Mouse (Mus musculus) hindlimb bud, embryonic 11.5 days (tissue): ENCODE results near the gene Cabp4.
A peak's percentile ranks its signal among the peaks of the same experiment; 100 is the strongest.

Experiments
- DNase-seq: peaks from one replicate; pipeline ENCODE4 v3.0.0-alpha.2; 2012; ENCODE audit warnings: low read depth, low spot score; ENCODE audit errors: extremely low spot score

Cabp4 gene

GRCm38 (mm10) chr19:4143759-4144268 is at the start of gene Cabp4:
Gene Cabp4 (minus strand): TSS chr19:4144033.
- DNase-seq: no peak

DNA sequence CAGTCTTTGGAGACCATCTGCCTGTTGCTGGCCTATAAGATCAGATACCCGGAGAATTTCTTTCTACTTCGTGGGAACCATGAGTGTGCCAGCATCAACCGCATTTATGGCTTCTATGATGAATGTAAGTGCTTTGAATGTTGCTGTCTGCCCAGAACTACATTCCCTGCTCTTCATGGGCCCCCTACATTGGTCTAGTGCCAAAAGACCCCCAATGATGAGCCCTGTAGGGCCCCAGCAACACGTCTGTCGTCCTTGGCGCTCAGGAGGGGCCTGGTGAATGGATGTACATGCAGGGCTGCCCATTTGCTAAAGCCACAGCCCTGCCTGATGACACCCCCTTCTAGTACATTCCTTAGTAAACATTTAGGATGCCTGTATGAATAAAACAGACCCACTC is 49.3 kb upstream of the Cabp4 start:
- DNase-seq: no peak

GRCm38 (mm10) chr19:4192251-4192985 is 48.6 kb upstream of the Cabp4 start:
- DNase-seq: no peak

- peak; percentile 77 for DNase-seq
These were observed 47.9 kb upstream of the Cabp4 start, which contains the start of gene Ppp1ca for GRCm38 (mm10) chr19:4191528-4192250. Gene Ppp1ca (plus strand): TSS chr19:4192065.

DNA sequence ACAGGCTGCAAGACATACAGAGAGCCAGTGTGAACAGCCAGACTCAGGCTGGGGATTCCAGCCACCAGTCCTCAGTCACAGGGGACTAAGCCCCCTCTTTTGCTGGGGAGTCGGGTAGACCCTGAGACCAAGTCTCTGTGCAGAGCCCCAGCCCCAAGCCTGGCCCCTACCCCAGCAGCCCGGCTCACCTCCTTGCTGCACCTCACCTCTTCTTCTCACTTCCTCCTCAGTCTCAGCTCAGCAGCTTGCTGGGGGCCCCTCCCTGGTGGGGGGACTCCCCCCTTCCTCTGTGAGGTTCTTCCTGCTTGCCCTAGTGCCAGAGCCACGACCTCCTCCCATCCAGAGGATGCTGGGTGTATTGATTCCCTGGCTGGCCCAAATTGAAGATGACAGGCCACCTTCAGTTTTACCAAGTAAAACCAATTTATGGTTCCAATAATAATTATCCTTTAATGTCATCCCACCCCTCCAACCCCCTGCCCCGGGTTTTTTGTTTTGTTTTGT is 47.0 kb upstream of the Cabp4 start, which contains the start of gene Tbc1d10c:
TSS of gene Tbc1d10c (minus strand) at position 454 of the 504 bp plus-strand sequence.
- no peak for DNase-seq

DNA sequence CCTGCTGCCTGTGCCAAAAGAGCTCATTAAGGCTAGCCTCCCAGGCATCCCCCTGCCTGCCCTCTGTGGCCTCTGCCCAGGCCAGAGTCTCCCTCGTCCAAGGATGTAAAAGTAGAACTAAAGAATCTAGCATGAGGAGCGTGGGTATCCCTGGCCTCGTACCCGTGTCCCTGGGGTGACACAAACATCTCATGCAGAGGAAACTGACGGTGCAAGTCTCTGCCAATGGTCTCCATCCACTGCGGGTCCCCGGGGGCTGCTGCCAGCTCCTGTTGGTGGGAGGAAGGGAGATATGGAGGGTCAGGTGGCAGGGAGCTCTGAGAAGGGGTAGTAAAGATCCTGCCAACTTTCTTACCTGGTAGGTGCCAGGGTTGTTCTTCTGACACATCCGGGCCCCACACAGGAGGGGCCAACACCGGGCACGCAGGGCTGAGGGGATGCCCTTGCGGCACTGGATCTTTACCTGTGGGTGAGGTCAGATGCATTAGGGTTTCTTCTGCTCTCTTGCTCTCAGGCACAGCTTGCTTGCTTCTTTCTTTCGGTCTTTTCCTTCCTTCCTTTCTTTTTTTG is 45.3 kb upstream of the Cabp4 start:
- DNase-seq: no peak

GRCm38 (mm10) chr19:4187303-4187702 is 43.5 kb upstream of the Cabp4 start:
- no peak for DNase-seq

GRCm38 (mm10) chr19:4184976-4185975 is 41.4 kb upstream of the Cabp4 start:
- DNase-seq: no peak

GRCm38 (mm10) chr19:4183689-4184088 is 39.9 kb upstream of the Cabp4 start:
- no peak for DNase-seq

DNA sequence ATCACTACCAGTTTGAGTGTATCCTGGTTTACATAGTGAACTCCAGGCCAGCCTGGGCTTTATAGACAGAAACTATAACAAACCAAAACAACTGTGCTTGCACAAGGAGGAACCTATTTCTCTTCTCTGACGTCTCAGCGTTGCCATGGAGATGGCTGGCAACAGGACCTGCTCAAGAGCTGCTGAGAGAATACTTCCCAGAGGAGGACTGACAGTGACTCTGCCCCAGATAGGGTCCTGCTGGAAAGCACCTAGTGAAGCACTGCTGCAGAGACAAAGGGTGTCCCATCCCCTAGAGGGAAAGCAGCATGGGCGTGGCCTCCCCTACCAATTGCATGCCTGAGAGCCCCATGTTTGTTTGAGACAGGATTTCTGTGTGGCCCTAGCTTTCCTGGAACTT is 38.1 kb upstream of the Cabp4 start:
- DNase-seq: no peak

DNA sequence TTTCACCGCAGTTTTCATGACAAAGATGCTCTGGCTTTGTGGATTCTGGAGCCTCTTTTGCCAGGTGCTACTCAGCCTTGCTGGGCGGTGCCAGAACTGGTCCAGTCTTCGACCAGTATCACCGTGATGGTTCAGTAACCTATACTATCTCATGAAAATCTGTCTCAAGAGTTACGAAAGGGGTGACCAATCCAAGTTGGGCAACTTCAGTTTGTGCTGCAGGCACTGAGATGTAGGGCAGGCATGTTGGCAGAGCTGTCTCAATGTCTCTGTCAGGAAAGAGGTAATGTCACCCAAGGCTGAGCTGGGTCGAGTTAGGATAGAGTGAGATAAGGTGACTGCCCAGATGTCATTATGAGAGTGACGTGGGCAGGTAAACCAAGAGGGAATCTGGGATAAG is 36.6 kb upstream of the Cabp4 start:
- DNase-seq: no peak

DNA sequence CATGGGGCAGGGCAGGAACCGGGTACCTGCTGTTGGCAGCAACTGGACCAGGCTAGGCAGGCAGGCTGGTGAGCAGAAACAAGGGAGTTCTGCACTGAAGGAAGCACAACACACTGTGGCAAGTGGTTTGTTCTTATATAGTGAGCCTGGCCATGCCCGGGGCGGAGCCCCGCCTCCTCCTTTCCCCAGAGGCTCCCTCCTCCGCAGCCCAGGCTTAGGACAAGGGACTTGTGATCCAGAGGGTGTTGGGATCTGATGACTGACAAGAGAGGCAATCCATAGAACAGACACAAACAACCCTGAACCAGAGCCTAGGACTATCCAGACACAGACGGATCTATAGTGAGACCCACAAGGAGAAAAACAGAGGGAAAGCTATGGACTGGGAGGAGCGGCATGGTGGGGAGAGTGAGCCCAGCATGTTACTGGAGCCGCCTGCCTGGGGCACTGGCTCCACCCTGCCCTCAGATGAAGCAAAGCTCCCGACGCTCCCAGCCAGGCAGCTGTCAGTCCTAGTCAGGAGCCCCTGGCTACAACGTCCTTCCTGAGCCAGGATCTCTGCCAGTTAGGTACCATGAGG is 31.6 kb upstream of the Cabp4 start, which contains the start of gene Carns1:
TSS of gene Carns1 (minus strand) at position 112 of the 580 bp plus-strand sequence.
- DNase-seq: no peak

- DNase-seq: no peak
These were observed 29.1 kb upstream of the Cabp4 start for GRCm38 (mm10) chr19:4172925-4173324.

- DNase-seq: no peak
These were observed 27.8 kb upstream of the Cabp4 start for GRCm38 (mm10) chr19:4171393-4172290.

GRCm38 (mm10) chr19:4170723-4171392 is 27.0 kb upstream of the Cabp4 start:
- no peak for DNase-seq

- DNase-seq: no peak
These were observed 26.0 kb upstream of the Cabp4 start for GRCm38 (mm10) chr19:4169810-4170209.

GRCm38 (mm10) chr19:4169378-4169784 is 25.5 kb upstream of the Cabp4 start:
- peak; percentile 89 for DNase-seq
